Mouse (Mus musculus): ENCODE results near the gene Lrp10. TPM values are rescaled to one million over a fixed set of nuclear protein-coding genes. Genes with fewer than 3 reads are reported as not detected.

Lrp10 gene
- polyA plus RNA-seq, 1 experiment, result 81.8 TPM

DNA sequence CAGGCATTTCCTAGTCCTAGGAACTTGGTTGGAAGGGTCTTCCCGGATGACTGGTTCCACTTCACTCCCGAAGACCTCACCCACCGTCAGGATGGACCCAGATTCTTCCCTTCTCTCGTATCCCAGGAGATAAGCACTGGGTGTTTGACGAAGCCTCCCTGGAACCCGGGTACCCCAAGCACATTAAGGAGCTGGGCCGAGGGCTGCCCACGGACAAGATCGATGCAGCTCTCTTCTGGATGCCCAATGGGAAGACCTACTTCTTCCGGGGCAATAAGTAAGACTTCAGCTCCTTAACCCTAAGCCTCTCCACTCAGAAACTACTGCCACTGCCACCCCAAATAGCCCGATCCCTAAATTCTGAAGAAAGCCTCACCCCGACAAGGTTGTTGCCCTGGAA lies 24.8 kb upstream of the Lrp10 start:
- Histone ChIP-seq H3K4me3 (no peak overlapping the region), H3ac (ENCODE audit: control insufficient read depth, insufficient read length) (no peak overlapping the region), H3K79me2 (ENCODE audit: control insufficient read depth, insufficient read depth) (peaks cover 22% of the 10 kb centered on the region), H3K4me2 (ENCODE audit: low read depth) (no peak overlapping the region), H3K27me3 (ENCODE audit: control insufficient read depth, insufficient read depth, insufficient read length) (no peaks in the 10 kb centered on the region), H3K36me3 (ENCODE audit: control insufficient read depth, insufficient read depth) (peaks cover 17% of the 10 kb centered on the region)
- no peak for TF ChIP-seq POLR2AphosphoS2 (IDR thresholded peaks at IDR 0.05; ENCODE audit: insufficient read length, low read depth)
- no peak for TF ChIP-seq REST (IDR thresholded peaks at IDR 0.05; ENCODE audit: insufficient read depth, insufficient read length)
- TF ChIP-seq MYOG (IDR thresholded peaks at IDR 0.05; ENCODE audit: control insufficient read depth in 1 of 3, insufficient read depth in 1 of 3, insufficient read length in 2 of 3, low read depth in 2 of 3), result no peak
- TF ChIP-seq MYOD1 (IDR thresholded peaks at IDR 0.05; ENCODE audit: control insufficient read depth in 1 of 3, insufficient read length in 2 of 3, low read depth in 2 of 3), result no peak
- TF ChIP-seq CEBPB (IDR thresholded peaks at IDR 0.05; ENCODE audit: insufficient read depth, poor library complexity, severe bottlenecking), result no peak
- TF ChIP-seq POLR2A (IDR thresholded peaks at IDR 0.05; ENCODE audit: insufficient read length, low read depth), result no peak
- no peak for TF ChIP-seq E2F4 (IDR thresholded peaks at IDR 0.05; ENCODE audit: insufficient read depth)
- TF ChIP-seq MAX (IDR thresholded peaks at IDR 0.05; ENCODE audit: low read depth), result no peak
- TF ChIP-seq SRF (IDR thresholded peaks at IDR 0.05; ENCODE audit: control insufficient read depth, insufficient read length, low read depth), result no peak
- no peak for TF ChIP-seq TCF3 (IDR thresholded peaks at IDR 0.05; ENCODE audit: insufficient read length, low read depth)
- no peak for TF ChIP-seq USF1 (IDR thresholded peaks at IDR 0.05; ENCODE audit: low read depth)
- TF ChIP-seq TCF12 (IDR thresholded peaks at IDR 0.05; ENCODE audit: insufficient read depth, poor library complexity, severe bottlenecking), result no peak

DNA sequence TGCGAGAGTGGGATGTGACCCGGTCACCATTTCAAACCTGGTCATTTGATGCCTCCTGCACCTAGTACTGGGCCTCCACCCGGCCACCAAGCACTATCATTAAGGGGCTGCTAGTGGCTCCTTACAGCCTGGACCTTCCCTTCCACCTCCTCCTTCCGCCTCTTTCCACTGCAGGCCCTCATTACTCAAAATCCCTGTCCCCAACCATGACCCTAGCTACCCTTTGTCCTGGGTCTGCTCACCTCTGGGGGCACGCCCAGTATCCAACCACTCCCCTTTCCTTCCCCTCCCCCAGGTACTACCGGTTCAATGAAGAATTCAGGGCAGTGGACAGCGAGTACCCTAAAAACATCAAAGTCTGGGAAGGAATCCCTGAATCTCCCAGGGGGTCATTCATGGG lies 24.3 kb upstream of the Lrp10 start:
- Histone ChIP-seq H3K27me3 (ENCODE audit: control insufficient read depth, insufficient read depth, insufficient read length) (no peaks in the 10 kb centered on the region), H3K79me2 (ENCODE audit: control insufficient read depth, insufficient read depth) (peaks cover 18% of the 10 kb centered on the region), H3K36me3 (ENCODE audit: control insufficient read depth, insufficient read depth) (peaks cover 17% of the 10 kb centered on the region), H3K4me2 (ENCODE audit: low read depth) (no peak overlapping the region), H3K4me3 (no peak overlapping the region), H3ac (ENCODE audit: control insufficient read depth, insufficient read length) (no peak overlapping the region)
- TF ChIP-seq SRF (IDR thresholded peaks at IDR 0.05; ENCODE audit: control insufficient read depth, insufficient read length, low read depth) (no peak), MYOG (IDR thresholded peaks at IDR 0.05; ENCODE audit: control insufficient read depth in 1 of 3, insufficient read depth in 1 of 3, insufficient read length in 2 of 3, low read depth in 2 of 3) (no peak), POLR2AphosphoS2 (IDR thresholded peaks at IDR 0.05; ENCODE audit: insufficient read length, low read depth) (no peak), TCF12 (IDR thresholded peaks at IDR 0.05; ENCODE audit: insufficient read depth, poor library complexity, severe bottlenecking) (no peak), TCF3 (IDR thresholded peaks at IDR 0.05; ENCODE audit: insufficient read length, low read depth) (no peak), USF1 (IDR thresholded peaks at IDR 0.05; ENCODE audit: low read depth) (no peak), MAX (IDR thresholded peaks at IDR 0.05; ENCODE audit: low read depth) (no peak), MYOD1 (IDR thresholded peaks at IDR 0.05; ENCODE audit: control insufficient read depth in 1 of 3, insufficient read length in 2 of 3, low read depth in 2 of 3) (no peak), POLR2A (IDR thresholded peaks at IDR 0.05; ENCODE audit: insufficient read length, low read depth) (no peak), CEBPB (IDR thresholded peaks at IDR 0.05; ENCODE audit: insufficient read depth, poor library complexity, severe bottlenecking) (no peak), E2F4 (IDR thresholded peaks at IDR 0.05; ENCODE audit: insufficient read depth) (no peak), REST (IDR thresholded peaks at IDR 0.05; ENCODE audit: insufficient read depth, insufficient read length) (no peak)

DNA sequence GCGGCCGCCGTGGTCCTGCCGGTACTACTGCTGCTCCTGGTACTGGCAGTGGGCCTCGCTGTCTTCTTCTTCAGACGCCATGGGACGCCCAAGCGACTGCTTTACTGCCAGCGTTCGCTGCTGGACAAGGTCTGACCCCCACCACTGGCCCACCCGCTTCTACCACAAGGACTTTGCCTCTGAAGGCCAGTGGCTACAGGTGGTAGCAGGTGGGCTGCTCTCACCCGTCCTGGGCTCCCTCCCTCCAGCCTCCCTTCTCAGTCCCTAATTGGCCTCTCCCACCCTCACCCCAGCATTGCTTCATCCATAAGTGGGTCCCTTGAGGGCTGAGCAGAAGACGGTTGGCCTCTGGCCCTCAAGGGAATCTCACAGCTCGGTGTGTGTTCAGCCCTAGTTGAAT lies 23.4 kb upstream of the Lrp10 start:
- Histone ChIP-seq H3K36me3 (ENCODE audit: control insufficient read depth, insufficient read depth) (peaks cover 17% of the 10 kb centered on the region), H3K4me2 (ENCODE audit: low read depth) (no peak overlapping the region), H3K27me3 (ENCODE audit: control insufficient read depth, insufficient read depth, insufficient read length) (no peaks in the 10 kb centered on the region), H3ac (ENCODE audit: control insufficient read depth, insufficient read length) (no peak overlapping the region), H3K79me2 (ENCODE audit: control insufficient read depth, insufficient read depth) (peaks cover 10% of the 10 kb centered on the region), H3K4me3 (no peak overlapping the region)
- TF ChIP-seq MYOG (IDR thresholded peaks at IDR 0.05; ENCODE audit: control insufficient read depth in 1 of 3, insufficient read depth in 1 of 3, insufficient read length in 2 of 3, low read depth in 2 of 3) (no peak), E2F4 (IDR thresholded peaks at IDR 0.05; ENCODE audit: insufficient read depth) (no peak), SRF (IDR thresholded peaks at IDR 0.05; ENCODE audit: control insufficient read depth, insufficient read length, low read depth) (no peak), POLR2AphosphoS2 (IDR thresholded peaks at IDR 0.05; ENCODE audit: insufficient read length, low read depth) (peak; percentile 23), CEBPB (IDR thresholded peaks at IDR 0.05; ENCODE audit: insufficient read depth, poor library complexity, severe bottlenecking) (no peak)

DNA sequence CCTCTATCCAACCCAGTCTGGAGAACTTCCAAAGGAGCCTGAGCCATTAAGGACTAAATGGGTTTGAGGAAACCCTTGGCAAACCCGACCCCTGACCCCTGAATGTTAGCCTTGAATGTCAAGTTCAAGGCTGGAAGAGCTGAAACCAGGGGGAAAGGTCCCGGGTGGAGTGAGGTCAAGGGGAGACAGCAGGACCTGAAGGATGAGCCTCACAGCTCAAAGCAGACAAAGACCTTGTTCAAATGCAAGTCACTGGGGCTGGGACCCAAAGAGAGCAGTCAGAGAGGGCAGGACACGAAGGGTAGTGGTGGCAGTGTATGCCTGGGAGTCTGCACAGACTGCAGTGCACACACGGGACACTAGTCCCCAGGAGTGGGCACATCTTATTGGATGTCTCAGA lies 22.6 kb upstream of the Lrp10 start:
- H3K4me3 ChIP-seq, result no peak overlapping the region
- TF ChIP-seq CEBPB (IDR thresholded peaks at IDR 0.05; ENCODE audit: insufficient read depth, poor library complexity, severe bottlenecking), result no peak
- TF ChIP-seq MAX (IDR thresholded peaks at IDR 0.05; ENCODE audit: low read depth), result no peak
- TF ChIP-seq MYOG (IDR thresholded peaks at IDR 0.05; ENCODE audit: control insufficient read depth in 1 of 3, insufficient read depth in 1 of 3, insufficient read length in 2 of 3, low read depth in 2 of 3), result no peak
- TF ChIP-seq POLR2AphosphoS2 (IDR thresholded peaks at IDR 0.05; ENCODE audit: insufficient read length, low read depth), result no peak
- H3ac ChIP-seq (ENCODE audit: control insufficient read depth, insufficient read length), result no peak overlapping the region
- peaks cover 2% of the 10 kb centered on the region for H3K79me2 ChIP-seq (ENCODE audit: control insufficient read depth, insufficient read depth)
- H3K36me3 ChIP-seq (ENCODE audit: control insufficient read depth, insufficient read depth), result peaks cover 17% of the 10 kb centered on the region
- H3K4me2 ChIP-seq (ENCODE audit: low read depth), result no peak overlapping the region
- H3K27me3 ChIP-seq (ENCODE audit: control insufficient read depth, insufficient read depth, insufficient read length), result no peaks in the 10 kb centered on the region

DNA sequence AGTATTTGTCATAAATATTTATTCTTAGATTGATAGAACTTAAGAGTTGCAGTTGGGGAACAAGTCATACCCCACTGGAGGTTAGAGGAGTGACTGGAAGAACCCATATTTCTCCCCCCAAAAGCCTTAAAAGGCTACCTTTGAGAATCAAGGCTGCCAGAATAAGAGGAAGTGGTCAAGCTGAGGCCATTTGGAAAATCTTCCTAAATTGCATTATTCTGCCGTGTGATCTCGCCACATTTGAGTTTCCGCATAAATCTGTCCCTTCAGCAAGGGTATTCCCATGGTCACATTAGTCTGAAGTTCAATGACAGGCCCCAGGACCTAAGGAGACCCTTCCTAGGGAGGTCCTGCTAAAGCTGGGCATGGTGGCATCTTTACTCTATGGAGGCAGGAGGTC lies 21.4 kb upstream of the Lrp10 start:
- TF ChIP-seq TCF3 (IDR thresholded peaks at IDR 0.05; ENCODE audit: insufficient read length, low read depth) (no peak), SRF (IDR thresholded peaks at IDR 0.05; ENCODE audit: control insufficient read depth, insufficient read length, low read depth) (no peak)
- Histone ChIP-seq H3K79me2 (ENCODE audit: control insufficient read depth, insufficient read depth) (no peaks in the 10 kb centered on the region), H3K36me3 (ENCODE audit: control insufficient read depth, insufficient read depth) (peaks cover 17% of the 10 kb centered on the region), H3ac (ENCODE audit: control insufficient read depth, insufficient read length) (no peak overlapping the region), H3K4me3 (no peak overlapping the region), H3K27me3 (ENCODE audit: control insufficient read depth, insufficient read depth, insufficient read length) (no peaks in the 10 kb centered on the region), H3K4me2 (ENCODE audit: low read depth) (no peak overlapping the region)

Measured in myocyte (in vitro differentiated cells).